ENCODE assay signal across 16 mouse cellular contexts in genomic region chr7:143027196-143027595, GRCm38 (mm10). TPM values are rescaled to one million over a fixed set of nuclear protein-coding genes. Genes with fewer than 3 reads are reported as not detected.
"Had no signal": no experiment of that assay in that cellular context is flagged by ENCODE, and none has a peak within 500 bp of the region (broad histone marks: within the 10 kb centered on the region; RNA-seq: fewer than 3 reads in every experiment).

No protein-coding gene starts in this region.

- H3K9ac ChIP-seq: limb, embryonic 15.5 days; liver, embryonic 12.5 days; lung, embryonic 14.5 days; neural tube, embryonic 13.5 days had no signal

- ATAC-seq: liver, embryonic 12.5 days; midbrain, embryonic 16.5 days had no signal

- H3K27me3 ChIP-seq: limb, embryonic 15.5 days; liver, embryonic 12.5 days; neural tube, embryonic 13.5 days had no signal

- H3K9me3 ChIP-seq: limb, embryonic 15.5 days; liver, embryonic 12.5 days; midbrain, embryonic 10.5 days; neural tube, embryonic 13.5 days had no signal

- H3K4me1 ChIP-seq: limb, embryonic 15.5 days; midbrain, embryonic 10.5 days; neural tube, embryonic 13.5 days had no signal

- H3K27ac ChIP-seq: limb, embryonic 15.5 days; liver, embryonic 12.5 days; midbrain, embryonic 10.5 days; neural tube, embryonic 13.5 days had no signal

- H3K36me3 ChIP-seq: liver, embryonic 12.5 days had no signal

- H3K4me3 ChIP-seq: limb, embryonic 15.5 days; liver, embryonic 12.5 days; midbrain, embryonic 10.5 days; neural tube, embryonic 13.5 days had no signal

- H3K4me2 ChIP-seq: limb, embryonic 15.5 days; liver, embryonic 12.5 days; lung, embryonic 14.5 days; neural tube, embryonic 13.5 days had no signal

- DNase-seq: kidney, postnatal 36 days; layer of hippocampus, adult 9-11 months; layer of hippocampus, postnatal 36 days; lung, postnatal 10 days; lung, postnatal 4 days; retina, postnatal 1 day; right cerebral cortex, postnatal 4 days; spleen, adult 18-20 months; thymus, postnatal 36 days had no signal

RNA-seq across cellular contexts. Expression of gene Ascl2, which starts 58.1 kb away (rescaled TPM):
- total RNA-seq: left cerebral cortex, postnatal 25 days had no signal
